Mouse (Mus musculus) heart, embryonic 14.5 days (tissue): Measurements from ENCODE around the gene Vasp. TPM values are rescaled to one million over a fixed set of nuclear protein-coding genes. Genes with fewer than 3 reads are reported as not detected.

ENCODE experiments used
- ATAC-seq: fragments of 200-750 bp; cut with Nextera tagmentation; 2 replicates; pipeline ENCODE4 v1.8.0; 2017; ENCODE audit warnings: low read depth, moderate TSS enrichment; ENCODE audit not compliant: insufficient number of reproducible peaks, insufficient read depth, low FRiP score
- H3K27ac ChIP-seq, 2 experiments: fragments of 200-500 bp in 1 of 2; fragments of 300-500 bp in 1 of 2; sonication (generic) in 1 of 2; replicated peaks in 1 of 2; 2 replicates each; pipeline ENCODE4 v1.5.1; 2012 to 2014; ENCODE audit warnings: low read depth in 2 of 2, low read length in 2 of 2, control low read depth in 1 of 2, mild to moderate bottlenecking in 1 of 2, mixed read lengths in 1 of 2; ENCODE audit not compliant: control insufficient read depth in 1 of 2, insufficient read depth in 1 of 2
- H3K27me3 ChIP-seq: fragments of 300-500 bp; sonication (generic); 2 replicates; pipeline ENCODE4 v1.6.1; 2014; ENCODE audit warnings: mild to moderate bottlenecking, low read length, control low read depth; ENCODE audit not compliant: control insufficient read depth, insufficient read depth
- H3K36me3 ChIP-seq: fragments of 300-500 bp; sonication (generic); 2 replicates; pipeline ENCODE4 v1.6.1; 2014; ENCODE audit warnings: mild to moderate bottlenecking, control low read depth, low read length, mixed read lengths; ENCODE audit not compliant: control insufficient read depth, insufficient read depth
- H3K4me1 ChIP-seq, 2 experiments: fragments of 200-500 bp in 1 of 2; fragments of 300-500 bp in 1 of 2; sonication (generic) in 1 of 2; 2 replicates each; pipeline ENCODE4 v1.6.1; 2012 to 2014; ENCODE audit warnings: low read length in 2 of 2, control low read depth in 1 of 2, mixed read lengths in 1 of 2; ENCODE audit not compliant: control insufficient read depth in 2 of 2, insufficient read depth in 2 of 2
- H3K4me2 ChIP-seq: fragments of 300-500 bp; sonication (generic); 2 replicates; pipeline ENCODE4 v1.6.1; 2014; ENCODE audit warnings: mild to moderate bottlenecking, low read length
- H3K4me3 ChIP-seq, 2 experiments: fragments of 200-500 bp in 1 of 2; fragments of 300-500 bp in 1 of 2; sonication (generic) in 1 of 2; 2 replicates each; pipeline ENCODE4 v1.5.1; 2012 to 2014; ENCODE audit warnings: low read length in 2 of 2, mild to moderate bottlenecking in 2 of 2, control low read depth in 1 of 2, low read depth in 1 of 2, moderate library complexity in 1 of 2; ENCODE audit not compliant: control insufficient read depth in 1 of 2, insufficient read depth in 1 of 2
- H3K9ac ChIP-seq: fragments of 300-500 bp; sonication (generic); 2 replicates; pipeline ENCODE4 v1.6.1; 2014; ENCODE audit warnings: mild to moderate bottlenecking, low read length
- H3K9me3 ChIP-seq: fragments of 300-500 bp; sonication (generic); 2 replicates; pipeline ENCODE4 v1.6.1; 2016; ENCODE audit warnings: low read length, control low read depth; ENCODE audit not compliant: control insufficient read depth
- WGBS: fragments of 180-500 bp; shearing (Covaris S2); extraction: QIAGEN DNeasy Blood & Tissue Kit; methylation state at CpG from one replicate; pipeline ENCODE4 v1.1.7; 2014; 5-methylcytosine and 5-hydroxymethylcytosine counted together
- polyA plus RNA-seq: library from polyadenylated mRNA; unstranded; fragments of >200 nt; fragmentation: Nextera tagmentation; extraction: Ambion mirVana; gene quantifications from 2 replicates; pipeline ENCODE4 v1.2.1, GENCODE M21; 2014

The Vasp gene
- polyA plus RNA-seq, 1 experiment from 2014 or later, result 66.1 TPM

DNA sequence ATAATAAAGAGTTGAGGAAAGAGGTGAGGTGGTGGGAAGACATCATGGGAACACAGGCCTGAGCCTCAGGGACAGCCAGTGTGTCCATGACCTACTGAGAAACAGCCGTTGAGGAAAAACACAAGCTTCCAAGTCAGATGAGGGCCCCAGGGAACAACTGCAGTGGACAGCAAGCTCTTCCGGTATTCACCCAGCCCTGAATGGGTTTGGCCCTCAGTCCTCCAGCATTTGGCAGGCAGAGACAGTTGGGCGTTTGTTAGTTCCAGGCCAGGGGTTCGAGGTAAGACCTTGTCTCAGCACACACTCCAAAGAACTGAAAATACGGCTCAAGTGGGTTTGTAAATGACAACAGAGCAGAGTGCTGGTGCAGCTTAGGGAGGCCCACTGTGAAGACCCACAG, 18.2 kb downstream of the Vasp start:
- no peak overlapping the region for H3K4me3 ChIP-seq
- H3K9me3 ChIP-seq, result no peaks in the 10 kb centered on the region
- H3K9ac ChIP-seq, result no peak overlapping the region
- no peak for ATAC-seq
- no peaks in the 10 kb centered on the region for H3K4me1 ChIP-seq
- WGBS, result 64% methylated on average over 5 of the region's 5 CpGs
- no peaks in the 10 kb centered on the region for H3K27me3 ChIP-seq
- H3K27ac ChIP-seq, result no peak overlapping the region
- peaks cover 38% of the 10 kb centered on the region for H3K36me3 ChIP-seq
- no peak overlapping the region for H3K4me2 ChIP-seq

DNA sequence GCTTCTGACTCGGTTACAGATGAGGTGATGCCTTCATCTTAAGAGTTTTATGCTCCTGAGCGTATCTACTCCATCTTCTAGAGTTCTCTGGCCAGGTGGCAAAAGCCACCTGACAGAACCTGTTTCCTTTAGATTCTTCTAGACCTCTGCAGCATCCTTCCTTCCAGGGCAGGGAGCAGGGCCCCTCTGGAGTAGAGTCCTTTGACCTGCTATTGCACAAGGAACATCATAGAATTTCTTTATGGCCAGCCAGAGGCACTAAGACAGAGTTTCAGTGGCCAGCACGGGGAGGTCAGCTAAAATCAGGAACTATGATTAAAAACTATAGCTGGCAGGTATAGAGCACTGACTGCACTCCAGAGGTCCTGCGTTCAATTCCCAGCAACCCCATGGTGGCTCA, 19.5 kb downstream of the Vasp start:
- H3K36me3 ChIP-seq, result peaks cover 28% of the 10 kb centered on the region
- H3K27ac ChIP-seq, result no peak overlapping the region
- H3K4me3 ChIP-seq, result no peak overlapping the region
- H3K4me2 ChIP-seq, result no peak overlapping the region
- H3K9me3 ChIP-seq, result no peaks in the 10 kb centered on the region
- H3K9ac ChIP-seq, result no peak overlapping the region
- H3K27me3 ChIP-seq, result no peaks in the 10 kb centered on the region
- ATAC-seq, result no peak
- H3K4me1 ChIP-seq, result no peaks in the 10 kb centered on the region
- 80% methylated on average over 4 of the region's 4 CpGs for WGBS

DNA sequence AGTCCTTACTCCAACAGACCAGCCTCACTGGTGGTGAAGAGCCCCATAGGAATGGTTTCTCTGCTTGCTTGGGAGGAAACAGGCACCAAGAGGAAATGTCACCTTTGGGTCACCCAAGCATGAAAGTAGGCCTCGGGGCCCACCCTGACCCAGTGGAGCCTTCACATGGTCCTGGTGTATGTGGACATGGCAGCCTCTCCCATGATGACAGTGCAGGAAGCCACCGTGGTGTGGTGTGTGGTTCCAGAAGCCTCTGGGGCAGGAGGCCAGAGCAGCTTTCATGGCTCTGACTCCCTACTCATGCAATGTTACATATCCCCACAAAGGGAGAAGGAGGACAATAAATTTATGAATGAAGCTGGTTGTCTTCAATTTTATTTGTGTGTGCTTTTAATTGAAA, 24.1 kb downstream of the Vasp start:
- no peak overlapping the region for H3K4me2 ChIP-seq
- no peaks in the 10 kb centered on the region for H3K27me3 ChIP-seq
- H3K27ac ChIP-seq, result no peak overlapping the region
- no peak for ATAC-seq
- H3K9ac ChIP-seq, result no peak overlapping the region
- peaks cover 26% of the 10 kb centered on the region for H3K36me3 ChIP-seq
- no peaks in the 10 kb centered on the region for H3K4me1 ChIP-seq
- WGBS, result 96% methylated on average over 2 of the region's 2 CpGs
- no peaks in the 10 kb centered on the region for H3K9me3 ChIP-seq
- no peak overlapping the region for H3K4me3 ChIP-seq

DNA sequence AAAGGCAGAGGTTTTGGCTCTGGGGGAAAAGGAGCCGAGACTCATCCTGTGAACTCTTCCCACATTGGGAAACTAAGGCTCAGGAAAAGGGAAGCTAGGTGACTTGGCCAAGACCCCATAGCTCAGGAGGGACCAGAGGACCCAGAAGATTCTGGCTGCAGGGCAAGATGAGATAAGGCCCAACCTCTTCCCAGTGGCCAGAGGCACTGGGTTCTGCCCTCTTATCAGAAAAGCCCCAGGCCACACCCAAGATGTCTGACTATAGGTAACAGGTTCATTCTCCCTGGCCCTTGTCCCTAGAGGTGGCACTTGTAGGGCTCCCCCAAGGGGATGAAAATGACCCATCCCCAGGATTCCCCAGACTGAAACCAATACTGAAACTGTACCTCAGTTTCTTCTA, 24.8 kb downstream of the Vasp start:
- no peak for ATAC-seq
- Histone ChIP-seq H3K4me3 (no peak overlapping the region), H3K4me1 (no peaks in the 10 kb centered on the region), H3K36me3 (peaks cover 26% of the 10 kb centered on the region), H3K4me2 (no peak overlapping the region), H3K27me3 (no peaks in the 10 kb centered on the region), H3K9me3 (no peaks in the 10 kb centered on the region), H3K27ac (no peak overlapping the region), H3K9ac (no peak overlapping the region)
- 88% methylated on average over 1 of the region's 1 CpGs for WGBS

DNA sequence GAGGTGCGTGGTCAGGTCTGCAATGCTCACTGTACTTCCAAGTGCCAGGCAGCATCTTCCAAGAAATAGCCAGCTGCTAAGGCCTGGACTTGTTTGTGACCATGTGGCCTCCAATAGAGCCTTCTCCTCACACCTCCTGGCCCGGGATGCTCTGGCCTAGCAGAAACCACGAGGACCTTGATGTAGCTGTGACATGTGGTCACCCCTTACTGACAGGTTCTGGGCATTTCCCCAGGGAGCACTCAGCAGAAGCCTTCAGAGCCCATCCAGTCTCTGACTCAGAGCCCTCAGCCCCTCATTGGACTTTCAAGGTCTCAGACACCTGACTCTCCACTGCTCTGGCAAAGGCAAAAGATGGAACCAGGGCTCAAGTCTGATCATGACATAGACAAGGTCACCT, 26.5 kb downstream of the Vasp start:
- Histone ChIP-seq H3K9me3 (no peaks in the 10 kb centered on the region), H3K27me3 (no peaks in the 10 kb centered on the region), H3K4me2 (no peak overlapping the region), H3K4me3 (no peak overlapping the region), H3K27ac (no peak overlapping the region), H3K9ac (no peak overlapping the region), H3K36me3 (peaks cover 31% of the 10 kb centered on the region), H3K4me1 (no peaks in the 10 kb centered on the region)
- WGBS, result 63% methylated on average over 3 of the region's 3 CpGs
- ATAC-seq, result no peak

DNA sequence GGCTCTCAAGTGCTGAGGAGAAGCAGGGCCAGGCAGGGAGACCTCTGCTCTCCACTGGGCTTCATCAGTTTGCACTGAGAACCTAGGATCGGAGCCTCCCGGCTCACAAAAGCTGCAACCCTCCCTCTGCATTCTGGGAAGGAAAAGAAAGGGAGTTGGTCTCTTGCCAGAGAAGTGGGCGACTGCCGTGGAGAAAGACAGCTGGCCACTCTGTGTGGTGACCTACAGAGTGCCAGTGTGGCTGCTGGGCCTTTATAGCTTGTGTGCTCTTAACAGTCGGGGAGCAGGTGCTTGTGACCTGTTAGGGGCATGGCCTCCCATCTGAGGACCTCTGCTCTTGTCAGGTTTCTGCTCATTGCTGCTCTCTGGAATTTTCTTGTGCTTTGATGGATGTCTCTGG, 27.8 kb downstream of the Vasp start:
- 70% methylated on average over 5 of the region's 5 CpGs for WGBS
- Histone ChIP-seq H3K27ac (no peak overlapping the region), H3K36me3 (peaks cover 31% of the 10 kb centered on the region), H3K4me3 (no peak overlapping the region), H3K9me3 (no peaks in the 10 kb centered on the region), H3K27me3 (no peaks in the 10 kb centered on the region), H3K4me2 (no peak overlapping the region), H3K4me1 (peaks cover 3 to 11% of the 10 kb centered on the region in 2 experiments; a peak in 3 of 4 replicates), H3K9ac (no peak overlapping the region)
- no peak for ATAC-seq

DNA sequence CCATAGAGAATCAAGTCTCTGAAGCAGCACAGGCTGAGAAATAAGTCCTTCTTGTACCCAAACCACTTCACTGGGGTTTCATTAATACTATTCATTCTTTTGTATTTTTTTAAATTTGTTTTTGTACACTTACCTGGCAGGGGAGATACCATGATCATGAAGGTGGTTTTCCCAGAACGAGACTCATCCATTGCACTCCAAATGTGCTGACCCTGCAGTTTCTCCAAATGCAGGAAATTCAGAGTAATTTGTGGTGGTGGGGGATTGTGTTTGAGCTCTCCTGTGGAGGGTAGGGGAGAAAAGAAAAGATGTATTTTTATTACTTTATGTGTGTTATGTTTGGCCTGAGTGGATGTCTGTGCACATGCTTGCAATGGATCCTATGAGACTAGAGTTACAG, 29.6 kb downstream of the Vasp start:
- no peaks in the 10 kb centered on the region for H3K9me3 ChIP-seq
- no peak overlapping the region for H3K27ac ChIP-seq
- no peak overlapping the region for H3K4me2 ChIP-seq
- no peak overlapping the region for H3K4me3 ChIP-seq
- peaks cover 6 to 28% of the 10 kb centered on the region in 2 experiments; a peak in 3 of 4 replicates for H3K4me1 ChIP-seq
- H3K27me3 ChIP-seq, result no peaks in the 10 kb centered on the region
- 97% methylated on average over 1 of the region's 1 CpGs for WGBS
- no peak for ATAC-seq
- H3K36me3 ChIP-seq, result peaks cover 27% of the 10 kb centered on the region
- H3K9ac ChIP-seq, result no peak overlapping the region

DNA sequence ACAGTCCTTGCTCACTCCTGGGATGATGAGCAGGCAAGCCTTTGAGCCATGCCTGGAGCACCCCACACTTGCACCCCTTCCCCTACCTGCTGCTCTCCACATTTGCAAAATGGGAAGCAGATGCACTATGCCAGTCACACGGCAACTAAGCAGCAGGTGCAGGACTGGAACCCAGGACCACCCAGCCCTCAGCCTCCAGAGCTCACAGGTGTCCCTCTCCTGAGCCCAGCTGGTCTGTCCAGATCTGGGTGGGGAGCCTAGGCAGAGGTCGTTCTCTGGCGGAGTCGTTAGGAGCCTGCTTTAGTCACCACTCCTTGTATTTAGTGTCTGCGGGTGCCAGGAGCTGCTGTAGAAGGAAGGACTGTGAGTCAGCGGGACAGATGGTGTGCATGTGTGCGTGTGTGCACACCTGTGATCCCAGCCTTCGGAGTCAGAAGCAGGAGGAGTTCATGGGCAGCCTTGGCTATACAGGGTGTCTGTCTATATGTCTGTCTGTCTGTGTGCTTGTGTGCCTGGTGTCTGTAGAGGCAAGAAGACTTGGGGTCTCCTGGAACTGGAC, 30.6 kb downstream of the Vasp start:
- Histone ChIP-seq H3K36me3 (peaks cover 18% of the 10 kb centered on the region), H3K9ac (no peak overlapping the region), H3K4me2 (no peak overlapping the region), H3K27me3 (no peaks in the 10 kb centered on the region), H3K9me3 (no peaks in the 10 kb centered on the region), H3K4me3 (no peak overlapping the region), H3K27ac (no peak overlapping the region), H3K4me1 (peaks cover 13 to 39% of the 10 kb centered on the region in 2 experiments)
- ATAC-seq, result no peak
- 91% methylated on average over 8 of the region's 8 CpGs for WGBS
